Mouse (Mus musculus) brain, embryonic 14.5 days (tissue): ENCODE results near the gene Khdc1b. TPM values are rescaled to one million over a fixed set of nuclear protein-coding genes. Genes with fewer than 3 reads are reported as not detected.
A peak's percentile ranks its signal among the peaks of the same experiment; 100 is the strongest.
"Not testable (repeated sequence)": the region's sequence is repeated elsewhere in the genome, so short reads cannot be mapped to it uniquely, and the experiment has no call there.

Experiments used
- DNase-seq: peaks from one replicate; pipeline ENCODE4 v3.0.0-alpha.2; 2011; ENCODE audit warnings: low read depth
- CTCF ChIP-seq: fragments of 200-500 bp; IDR thresholded peaks from 2 replicates; pipeline ENCODE4 v1.5.1; 2012; ENCODE audit warnings: inconsistent platforms, mild to moderate bottlenecking, moderate library complexity, borderline replicate concordance; ENCODE audit not compliant: insufficient read depth, insufficient read length; ENCODE audit errors: extremely low read depth
- POLR2A ChIP-seq: fragments of 200-500 bp; IDR thresholded peaks from 2 replicates; pipeline ENCODE4 v1.6.1; 2012; ENCODE audit warnings: mild to moderate bottlenecking, inconsistent platforms, borderline replicate concordance; ENCODE audit not compliant: poor library complexity, insufficient read depth, insufficient read length, severe bottlenecking; ENCODE audit errors: extremely low read depth
- polyA plus RNA-seq: library from polyadenylated mRNA; depleted of rRNA; stranded (reverse); fragments of >200 nt; gene quantifications from 2 replicates; pipeline ENCODE4 v1.2.3, GENCODE M21; 2012; rRNA removed

Khdc1b gene
- not detected in 2 replicates for polyA plus RNA-seq

GRCm38 (mm10) chr1:21383256-21383655 is at the start of gene Khdc1b:
Gene Khdc1b, plus strand, starts transcription at chr1:21383556.
- no peak for DNase-seq
- TF ChIP-seq CTCF (no peak), POLR2A (no peak)

- no peak for DNase-seq
- no peak for TF ChIP-seq CTCF
These were observed 47.5 kb upstream of the Khdc1b start for GRCm38 (mm10) chr1:21335836-21336235.

- TF ChIP-seq POLR2A: no peak
- TF ChIP-seq CTCF: no peak
- DNase-seq: no peak
These were observed 42.6 kb upstream of the Khdc1b start for GRCm38 (mm10) chr1:21340745-21341144.

- TF ChIP-seq POLR2A (no peak), CTCF (peak; percentile 73; the same call in 1 of the 2 replicates)
- DNase-seq: peak; percentile 73
These were observed 39.1 kb upstream of the Khdc1b start for GRCm38 (mm10) chr1:21344253-21344652.

GRCm38 (mm10) chr1:21344752-21345151 is 38.6 kb upstream of the Khdc1b start:
- not testable (repeated sequence) for DNase-seq

GRCm38 (mm10) chr1:21349341-21349740 is 34.0 kb upstream of the Khdc1b start, which contains the start of gene Khdc1a:
Gene Khdc1a, plus strand, starts transcription at chr1:21349641.
- DNase-seq: no peak
- TF ChIP-seq POLR2A (no peak), CTCF (no peak)

- not testable (repeated sequence) for DNase-seq
These were observed 15.3 kb upstream of the Khdc1b start, which contains the start of gene Khdc1c for GRCm38 (mm10) chr1:21368031-21368430. Gene Khdc1c, plus strand, starts transcription at chr1:21368331.

- no peak for TF ChIP-seq POLR2A
- TF ChIP-seq CTCF: no peak
These were observed 7.8 kb downstream of the Khdc1b start for GRCm38 (mm10) chr1:21391138-21391671.

GRCm38 (mm10) chr1:21402804-21403203 is 19.4 kb downstream of the Khdc1b start:
- no peak for TF ChIP-seq CTCF
- TF ChIP-seq POLR2A: no peak
- peak; percentile 23 for DNase-seq

More at GRCm38 (mm10) chr1:21391138-21391671, 7.8 kb downstream of the Khdc1b start:
- DNase-seq: no peak

GRCm38 (mm10) chr1:21407266-21407665 is 23.9 kb downstream of the Khdc1b start:
- peak; percentile 67 for DNase-seq
- no peak for TF ChIP-seq CTCF
- no peak for TF ChIP-seq POLR2A

- no peak for TF ChIP-seq POLR2A
- peak; percentile 85; the same call in 1 of the 2 replicates for TF ChIP-seq CTCF
- DNase-seq: peak; percentile 93
These were observed 28.2 kb downstream of the Khdc1b start for GRCm38 (mm10) chr1:21411331-21412196.

- peak; percentile 42 for DNase-seq
- no peak for TF ChIP-seq CTCF
- TF ChIP-seq POLR2A: no peak
These were observed 28.8 kb downstream of the Khdc1b start for GRCm38 (mm10) chr1:21412197-21412555.
